Mouse (Mus musculus): ENCODE data around the gene Syne4.

DNA sequence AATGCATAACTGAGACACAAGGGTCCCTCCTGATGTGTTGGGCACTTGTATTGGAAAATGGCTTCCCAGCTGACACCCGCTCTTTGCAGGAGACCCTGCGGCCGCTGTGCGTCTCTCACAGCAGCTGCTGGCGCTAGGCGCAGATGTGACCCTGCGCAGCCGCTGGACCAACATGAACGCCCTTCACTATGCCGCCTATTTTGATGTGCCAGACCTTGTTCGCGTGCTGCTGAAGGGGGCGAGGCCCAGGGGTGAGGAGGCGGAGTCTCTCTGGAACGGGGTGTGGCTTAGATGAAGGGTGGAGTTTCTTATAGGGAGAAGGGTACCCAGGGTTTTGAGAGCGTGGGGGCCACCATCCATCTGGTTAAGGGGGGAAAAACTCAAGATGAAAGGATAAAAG, 17.3 kb upstream of the Syne4 start:
- TF ChIP-seq CTCF (IDR thresholded peaks at IDR 0.05; ENCODE audit: control insufficient read depth, insufficient read depth, insufficient read length), result no peak
- TF ChIP-seq MYOG (IDR thresholded peaks at IDR 0.05; ENCODE audit: control insufficient read depth, extremely low read depth, insufficient read length), result no peak
- TF ChIP-seq CEBPB (IDR thresholded peaks at IDR 0.05; ENCODE audit: low read depth), result no peak
- TF ChIP-seq MYOD1 (IDR thresholded peaks at IDR 0.05; ENCODE audit: control insufficient read depth, insufficient read length, low read depth), result no peak
- TF ChIP-seq MAX (IDR thresholded peaks at IDR 0.05), result no peak
- no peak for TF ChIP-seq USF1 (IDR thresholded peaks at IDR 0.05; ENCODE audit: low read depth)

Measured in C2C12 (cell line).